Mouse (Mus musculus): Measurements from ENCODE around the gene Ncor2. TPM values are rescaled to one million over a fixed set of nuclear protein-coding genes. Genes with fewer than 3 reads are reported as not detected.

The Ncor2 gene
- polyA plus RNA-seq, 1 experiment from 2014 or later = 30.5 TPM

- 0 out of 2 replicates have a peak, but pooled peaks cover 5% of the 10 kb centered on the region for H3K27me3 ChIP-seq
- peaks cover 19% of the 10 kb centered on the region for H3K4me1 ChIP-seq
- 79% methylated on average over 4 of the region's 4 CpGs for WGBS
- ATAC-seq (ENCODE audit: borderline replicate concordance, extremely low read depth, low FRiP score, low TSS enrichment) = no peak
- H3K4me2 ChIP-seq = no peak overlapping the region
- no peak overlapping the region for H3K27ac ChIP-seq
- no peak overlapping the region for H3K9ac ChIP-seq
- H3K36me3 ChIP-seq = no peaks in the 10 kb centered on the region
- no peak overlapping the region for H3K4me3 ChIP-seq
- no peaks in the 10 kb centered on the region for H3K9me3 ChIP-seq
Measured at GRCm38 (mm10) chr5:124997913-124998312, 181.1 kb downstream of the Ncor2 start.

- 49% methylated on average over 6 of the region's 6 CpGs for WGBS
- ATAC-seq (ENCODE audit: borderline replicate concordance, extremely low read depth, low FRiP score, low TSS enrichment) = peak; percentile 33; the same call in 1 of the 2 replicates
- H3K9ac ChIP-seq = no peak overlapping the region
- H3K4me2 ChIP-seq = no peak overlapping the region
- H3K27me3 ChIP-seq = no peaks in the 10 kb centered on the region
- no peaks in the 10 kb centered on the region for H3K9me3 ChIP-seq
- no peak overlapping the region for H3K4me3 ChIP-seq
- H3K36me3 ChIP-seq = no peaks in the 10 kb centered on the region
- H3K27ac ChIP-seq = no peak overlapping the region
- peaks cover 25% of the 10 kb centered on the region for H3K4me1 ChIP-seq
Measured at GRCm38 (mm10) chr5:124996816-124997215, 182.2 kb downstream of the Ncor2 start.

GRCm38 (mm10) chr5:124992891-124993290, 186.1 kb downstream of the Ncor2 start:
- no peak for ATAC-seq (ENCODE audit: borderline replicate concordance, extremely low read depth, low FRiP score, low TSS enrichment)
- peak overlapping the region; percentile 88 for H3K27ac ChIP-seq
- no peaks in the 10 kb centered on the region for H3K9me3 ChIP-seq
- peaks cover 34% of the 10 kb centered on the region for H3K4me1 ChIP-seq
- H3K4me3 ChIP-seq = no peak overlapping the region
- peak overlapping the region; percentile 10; the same call in 1 of the 2 replicates for H3K4me2 ChIP-seq
- 33% methylated on average over 11 of the region's 11 CpGs for WGBS
- no peaks in the 10 kb centered on the region for H3K36me3 ChIP-seq
- H3K9ac ChIP-seq = no peak overlapping the region
- H3K27me3 ChIP-seq = no peaks in the 10 kb centered on the region

- Histone ChIP-seq H3K4me3 (no peak overlapping the region), H3K9me3 (no peaks in the 10 kb centered on the region), H3K27ac (peak overlapping the region; percentile 88), H3K4me2 (peak overlapping the region; percentile 10; the same call in 1 of the 2 replicates), H3K9ac (no peak overlapping the region), H3K4me1 (peaks cover 34% of the 10 kb centered on the region), H3K27me3 (no peaks in the 10 kb centered on the region), H3K36me3 (no peaks in the 10 kb centered on the region)
- no peak for ATAC-seq (ENCODE audit: borderline replicate concordance, extremely low read depth, low FRiP score, low TSS enrichment)
- 59% methylated on average over 8 of the region's 8 CpGs for WGBS
Measured at GRCm38 (mm10) chr5:124992323-124992722, 186.7 kb downstream of the Ncor2 start.

- peak; percentile 52; the same call in 1 of the 2 replicates for ATAC-seq (ENCODE audit: borderline replicate concordance, extremely low read depth, low FRiP score, low TSS enrichment)
- no peak overlapping the region for H3K4me3 ChIP-seq
- peaks cover 27% of the 10 kb centered on the region for H3K4me1 ChIP-seq
- H3K4me2 ChIP-seq = no peak overlapping the region
- H3K9me3 ChIP-seq = no peaks in the 10 kb centered on the region
- H3K27ac ChIP-seq = no peak overlapping the region
- H3K27me3 ChIP-seq = no peaks in the 10 kb centered on the region
- no peaks in the 10 kb centered on the region for H3K36me3 ChIP-seq
- no peak overlapping the region for H3K9ac ChIP-seq
- 55% methylated on average over 2 of the region's 2 CpGs for WGBS
Measured at GRCm38 (mm10) chr5:124989724-124990123, 189.3 kb downstream of the Ncor2 start.

- 81% methylated on average over 5 of the region's 5 CpGs for WGBS
- no peak overlapping the region for H3K9ac ChIP-seq
Measured at GRCm38 (mm10) chr5:124986656-124987055, 192.4 kb downstream of the Ncor2 start.

GRCm38 (mm10) chr5:124986222-124986621, 192.8 kb downstream of the Ncor2 start:
- H3K27ac ChIP-seq = no peak overlapping the region
- no peaks in the 10 kb centered on the region for H3K27me3 ChIP-seq
- peaks cover 8% of the 10 kb centered on the region; the same call in 1 of the 2 replicates for H3K4me1 ChIP-seq
- ATAC-seq (ENCODE audit: borderline replicate concordance, extremely low read depth, low FRiP score, low TSS enrichment) = no peak
- WGBS = 83% methylated on average over 5 of the region's 5 CpGs
- no peak overlapping the region for H3K4me3 ChIP-seq
- H3K4me2 ChIP-seq = no peak overlapping the region
- H3K9me3 ChIP-seq = no peaks in the 10 kb centered on the region
- H3K36me3 ChIP-seq = no peaks in the 10 kb centered on the region
- H3K9ac ChIP-seq = no peak overlapping the region

More at GRCm38 (mm10) chr5:124986656-124987055, 192.4 kb downstream of the Ncor2 start:
- ATAC-seq (ENCODE audit: borderline replicate concordance, extremely low read depth, low FRiP score, low TSS enrichment) = no peak
- Histone ChIP-seq H3K4me1 (peaks cover 8% of the 10 kb centered on the region; the same call in 1 of the 2 replicates), H3K9me3 (no peaks in the 10 kb centered on the region), H3K27me3 (no peaks in the 10 kb centered on the region), H3K4me3 (no peak overlapping the region), H3K36me3 (no peaks in the 10 kb centered on the region), H3K27ac (no peak overlapping the region), H3K4me2 (no peak overlapping the region)

- Histone ChIP-seq H3K27me3 (no peaks in the 10 kb centered on the region), H3K36me3 (no peaks in the 10 kb centered on the region), H3K9ac (no peak overlapping the region), H3K4me3 (no peak overlapping the region), H3K9me3 (no peaks in the 10 kb centered on the region), H3K4me1 (no peaks in the 10 kb centered on the region), H3K27ac (no peak overlapping the region), H3K4me2 (no peak overlapping the region)
- WGBS = 23% methylated on average over 8 of the region's 8 CpGs
- no peak for ATAC-seq (ENCODE audit: borderline replicate concordance, extremely low read depth, low FRiP score, low TSS enrichment)
Measured at GRCm38 (mm10) chr5:124969790-124970189, 209.2 kb downstream of the Ncor2 start.

Other genes with a start within 250 kb of the Ncor2 start
- 6.4 and 7.7 TPM in 2 replicates for gene Rflna, start 176.0 kb downstream of the Ncor2 start, polyA plus RNA-seq (2015; fragmentation: Nextera tagmentation; extraction: Ambion mirVana)
- gene Scarb1, start 161.9 kb upstream of the Ncor2 start, polyA plus RNA-seq (2015; fragmentation: Nextera tagmentation; extraction: Ambion mirVana) = 61.2 and 65.6 TPM in 2 replicates
- 0.56 and 0.73 TPM in 2 replicates for gene Gm10382, start 210.1 kb upstream of the Ncor2 start, polyA plus RNA-seq (2015; fragmentation: Nextera tagmentation; extraction: Ambion mirVana)
- gene Ubc, start 211.0 kb upstream of the Ncor2 start, polyA plus RNA-seq (2015; fragmentation: Nextera tagmentation; extraction: Ambion mirVana) = 1,173 and 1,218 TPM in 2 replicates

All from lung, embryonic 15.5 days (tissue).